Mouse (Mus musculus): ENCODE results near the gene Rbp3.

- TF ChIP-seq CTCF (IDR thresholded peaks at IDR 0.05; ENCODE audit: extremely low read depth, insufficient read length, insufficient replicate concordance, low read depth, low read length) (no peak), POLR2A (IDR thresholded peaks at IDR 0.05; ENCODE audit: low read depth, low read length) (no peak)
These were observed 4.4 kb downstream of the Rbp3 start for GRCm38 (mm10) chr14:33958186-33958585.

Measured in small intestine, adult 2 months (tissue).